ENCODE assay signal across 10 mouse cellular contexts in the genomic region with DNA sequence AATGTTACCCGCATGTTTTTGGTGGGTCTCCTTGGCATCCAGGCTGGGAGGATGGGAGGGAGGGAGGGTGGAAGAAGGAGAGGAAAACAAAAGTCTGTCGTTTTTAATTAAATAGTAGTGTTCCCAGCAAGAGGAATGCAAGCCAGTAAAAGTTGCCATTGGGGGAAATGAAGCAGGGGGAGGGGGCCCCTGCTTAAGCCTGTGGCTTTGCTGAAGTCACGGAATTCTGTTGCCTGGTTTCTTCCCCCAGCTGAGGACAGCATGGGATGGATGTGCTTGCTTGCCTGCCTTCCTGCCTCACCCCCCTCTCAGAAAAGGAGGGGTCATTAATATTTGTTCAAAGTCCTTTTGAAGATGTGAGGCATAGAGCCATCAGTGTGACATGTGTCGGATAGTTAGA. TPM values are rescaled to one million over a fixed set of nuclear protein-coding genes. Genes with fewer than 3 reads are reported as not detected.
A peak's percentile ranks its signal among the peaks of the same experiment; 100 is the strongest.
DNase-seq lines count a peak whose midpoint lies in the region; ATAC-seq and TF ChIP-seq lines count a peak whose summit lies in the region.
"Had no signal": no experiment of that assay in that cellular context is flagged by ENCODE, and none has a peak within 500 bp of the region (broad histone marks: within the 10 kb centered on the region; RNA-seq: fewer than 3 reads in every experiment).

No protein-coding gene starts in this region.

- H3K4me1 ChIP-seq in kidney, postnatal 0 days (replicated peaks; ENCODE audit: insufficient read depth, low read length) = 0 out of 2 replicates have a peak, but pooled peaks cover 14% of the 10 kb centered on the region
- peaks cover 79% of the 10 kb centered on the region for H3K4me1 ChIP-seq in embryonic facial prominence, embryonic 15.5 days
- H3K4me1 ChIP-seq in neural tube, embryonic 12.5 days = peaks cover 42% of the 10 kb centered on the region

- H3K27me3 ChIP-seq in kidney, postnatal 0 days (ENCODE audit: insufficient read depth, low read length) = no peaks in the 10 kb centered on the region
- H3K27me3 ChIP-seq in embryonic facial prominence, embryonic 15.5 days = no peaks in the 10 kb centered on the region
- no peaks in the 10 kb centered on the region for H3K27me3 ChIP-seq in neural tube, embryonic 12.5 days (replicated peaks)

- no peak overlapping the region for H3K9ac ChIP-seq in kidney, postnatal 0 days (ENCODE audit: low read depth, low read length)
- H3K9ac ChIP-seq in embryonic facial prominence, embryonic 15.5 days = no peak overlapping the region
- no peak overlapping the region for H3K9ac ChIP-seq in neural tube, embryonic 12.5 days
- H3K9ac ChIP-seq: liver, embryonic 14.5 days had no signal

- ATAC-seq in kidney, postnatal 0 days (replicated peaks; ENCODE audit: low FRiP score, low read depth) = no peak
- peak; percentile 36 for ATAC-seq in embryonic facial prominence, embryonic 15.5 days (ENCODE audit: insufficient number of reproducible peaks, low FRiP score, low TSS enrichment, low read depth)
- ATAC-seq in neural tube, embryonic 12.5 days (ENCODE audit: low FRiP score, low read depth) = no peak

- no peak overlapping the region for H3K27ac ChIP-seq in kidney, postnatal 0 days
- peak overlapping the region; percentile 78 for H3K27ac ChIP-seq in embryonic facial prominence, embryonic 15.5 days (replicated peaks)
- no peak overlapping the region for H3K27ac ChIP-seq in neural tube, embryonic 12.5 days
- H3K27ac ChIP-seq: liver, embryonic 14.5 days had no signal

- H3K9me3 ChIP-seq in kidney, postnatal 0 days (replicated peaks; ENCODE audit: low read length) = no peaks in the 10 kb centered on the region
- no peaks in the 10 kb centered on the region for H3K9me3 ChIP-seq in embryonic facial prominence, embryonic 15.5 days (replicated peaks)
- H3K9me3 ChIP-seq in neural tube, embryonic 12.5 days = no peaks in the 10 kb centered on the region

- H3K4me3 ChIP-seq in kidney, postnatal 0 days (replicated peaks; ENCODE audit: low read depth, low read length) = no peak overlapping the region
- peak overlapping the region; percentile 86 for H3K4me3 ChIP-seq in embryonic facial prominence, embryonic 15.5 days (replicated peaks)
- no peak overlapping the region; the same call in 1 of the 2 replicates for H3K4me3 ChIP-seq in neural tube, embryonic 12.5 days

- WGBS in kidney, postnatal 0 days = 28% methylated on average over 4 of the region's 4 CpGs
- WGBS in embryonic facial prominence, embryonic 15.5 days = 9% methylated on average over 4 of the region's 4 CpGs
- WGBS in neural tube, embryonic 12.5 days = 15% methylated on average over 4 of the region's 4 CpGs

- DNase-seq in kidney, postnatal 0 days (ENCODE audit: low spot score) = peak; percentile 50
- no peak for DNase-seq in kidney, adult 11 months
- peak; percentile 39 for DNase-seq in hindlimb bud, embryonic 11.5 days (ENCODE audit: extremely low spot score, low read depth, low spot score)
- no peak for DNase-seq in right cerebral cortex, postnatal 10 days (ENCODE audit: low spot score in 2 of 2)
- DNase-seq in adrenal gland, adult 8-10 months = no peak
- no peak for DNase-seq in T-cell, adult 2 months (ENCODE audit: low spot score)
- DNase-seq: cerebellum, adult 11 months had no signal

- H3K4me2 ChIP-seq in kidney, postnatal 0 days (ENCODE audit: low read length) = peak overlapping the region; percentile 96
- H3K4me2 ChIP-seq in embryonic facial prominence, embryonic 15.5 days (replicated peaks) = peak overlapping the region; percentile 87
- peak overlapping the region; percentile 84 for H3K4me2 ChIP-seq in neural tube, embryonic 12.5 days (replicated peaks)

- TF ChIP-seq CTCF in kidney, postnatal 0 days (IDR thresholded peaks at IDR 0.05; ENCODE audit: low read depth) = no peak

- no peaks in the 10 kb centered on the region for H3K36me3 ChIP-seq in kidney, postnatal 0 days (ENCODE audit: insufficient read depth, low read length)
- peaks cover 16% of the 10 kb centered on the region for H3K36me3 ChIP-seq in embryonic facial prominence, embryonic 15.5 days
- H3K36me3 ChIP-seq in neural tube, embryonic 12.5 days = peaks cover 16% of the 10 kb centered on the region

RNA-seq across cellular contexts. Expression of a gene that starts 3.0 kb away (rescaled TPM):
- polyA plus RNA-seq in kidney, postnatal 0 days (2015; fragmentation: Nextera tagmentation; extraction: Ambion mirVana) = 64.6 and 68.1 TPM in 2 replicates
- 92.6 and 92.9 TPM in 2 replicates for polyA plus RNA-seq in embryonic facial prominence, embryonic 15.5 days (2015; fragmentation: Nextera tagmentation; extraction: Ambion mirVana)
- 77.2 and 84.5 TPM in 2 replicates for polyA plus RNA-seq in neural tube, embryonic 12.5 days (2016; fragmentation: Nextera tagmentation; extraction: Ambion mirVana)
- 10 to 100 TPM; 38.0 to 56.5 (median 46.5) TPM for total RNA-seq in adrenal gland, adult 8-10 months (2022)

Comparison
In these comparisons a context has a peak if more than half of its experiments do, and no peak if none do; other contexts are left out.
1. DNase-seq: peak in kidney, postnatal 0 days (single experiment) and hindlimb bud, embryonic 11.5 days (single experiment); none in kidney, adult 11 months (single experiment), right cerebral cortex, postnatal 10 days (0 of 2), adrenal gland, adult 8-10 months (single experiment) and T-cell, adult 2 months (single experiment).
2. Peak in every context shown above with its lines, with median percentiles within 50 percentile points of each other: H3K4me2 ChIP-seq.